Mouse (Mus musculus) midbrain, embryonic 16.5 days (tissue): ENCODE measurements around the gene Uhrf1bp1. TPM values are rescaled to one million over a fixed set of nuclear protein-coding genes. Genes with fewer than 3 reads are reported as not detected.

Source experiments
- ATAC-seq: fragments of 200-750 bp; cut with Nextera tagmentation; 2 replicates; pipeline ENCODE4 v1.8.0; 2017; ENCODE audit warnings: moderate TSS enrichment
- H3K27ac ChIP-seq: fragments of 300-500 bp; sonication (generic); 2 replicates; pipeline ENCODE4 v1.5.1; 2014; ENCODE audit warnings: mild to moderate bottlenecking, low read length, mixed read lengths
- H3K27me3 ChIP-seq: fragments of 300-500 bp; sonication (generic); 2 replicates; pipeline ENCODE4 v1.6.1; 2014; ENCODE audit warnings: low read depth, low read length, mixed read lengths; ENCODE audit not compliant: control insufficient read depth, insufficient read depth
- H3K36me3 ChIP-seq: fragments of 300-500 bp; sonication (generic); 2 replicates; pipeline ENCODE4 v1.6.1; 2014; ENCODE audit warnings: mild to moderate bottlenecking, low read length, moderate library complexity, mixed read lengths; ENCODE audit not compliant: control insufficient read depth, insufficient read depth
- H3K4me1 ChIP-seq: fragments of 300-500 bp; sonication (generic); 2 replicates; pipeline ENCODE4 v1.6.1; 2014; ENCODE audit warnings: mild to moderate bottlenecking, low read length, mixed read lengths; ENCODE audit not compliant: control insufficient read depth, insufficient read depth
- H3K4me2 ChIP-seq: fragments of 300-500 bp; sonication (generic); 2 replicates; pipeline ENCODE4 v1.6.1; 2014; ENCODE audit warnings: mild to moderate bottlenecking, low read length, mixed read lengths
- H3K4me3 ChIP-seq: fragments of 300-500 bp; sonication (generic); 2 replicates; pipeline ENCODE4 v1.5.1; 2014; ENCODE audit warnings: low read depth, mild to moderate bottlenecking, low read length, moderate library complexity, mixed read lengths
- H3K9ac ChIP-seq: fragments of 300-500 bp; sonication (generic); 2 replicates; pipeline ENCODE4 v1.6.1; 2014; ENCODE audit warnings: low read depth, low read length, mixed read lengths
- H3K9me3 ChIP-seq: fragments of 300-500 bp; sonication (generic); replicated peaks from 2 replicates; pipeline ENCODE4 v1.6.1; 2014; ENCODE audit warnings: mild to moderate bottlenecking, low read length, mixed read lengths; ENCODE audit not compliant: control insufficient read depth, poor library complexity, severe bottlenecking
- WGBS: fragments of 180-500 bp; shearing (Covaris S2); extraction: QIAGEN DNeasy Blood & Tissue Kit; methylation state at CpG from one replicate; pipeline ENCODE4 v1.1.7; 2014; 5-methylcytosine and 5-hydroxymethylcytosine counted together
- polyA plus RNA-seq: library from polyadenylated mRNA; unstranded; fragments of >200 nt; fragmentation: Nextera tagmentation; extraction: Ambion mirVana; gene quantifications from 2 replicates; pipeline ENCODE4 v1.2.1, GENCODE M21; 2015

Uhrf1bp1 gene
- polyA plus RNA-seq, 1 experiment from 2014 or later, result 6.0 TPM

DNA sequence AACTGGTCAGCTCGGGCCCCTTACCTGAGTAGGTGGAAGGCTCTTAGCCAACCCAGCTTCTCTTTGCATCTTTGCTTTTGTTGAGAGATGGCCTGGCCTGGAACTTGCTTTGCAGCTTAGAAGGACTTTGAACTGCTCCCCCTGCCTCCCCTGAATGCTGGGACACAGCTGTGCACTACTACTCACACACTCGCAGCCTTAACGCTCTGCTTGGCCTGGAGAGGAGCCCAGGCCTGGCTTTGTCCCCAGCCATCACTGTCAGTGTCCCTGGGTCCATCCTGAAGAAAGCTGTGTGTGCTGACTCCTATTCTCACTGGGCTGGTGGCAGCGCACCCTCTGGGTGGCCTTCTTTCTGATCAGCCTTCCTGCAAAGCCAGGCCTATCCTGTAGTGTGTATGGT is 64.4 kb downstream of the Uhrf1bp1 start:
- ATAC-seq, result no peak
- Histone ChIP-seq H3K9me3 (no peaks in the 10 kb centered on the region), H3K27me3 (no peaks in the 10 kb centered on the region), H3K4me3 (no peak overlapping the region), H3K36me3 (no peaks in the 10 kb centered on the region), H3K27ac (no peak overlapping the region), H3K9ac (no peak overlapping the region), H3K4me1 (peaks cover 6% of the 10 kb centered on the region), H3K4me2 (no peak overlapping the region)
- 85% methylated on average over 4 of the region's 4 CpGs for WGBS

DNA sequence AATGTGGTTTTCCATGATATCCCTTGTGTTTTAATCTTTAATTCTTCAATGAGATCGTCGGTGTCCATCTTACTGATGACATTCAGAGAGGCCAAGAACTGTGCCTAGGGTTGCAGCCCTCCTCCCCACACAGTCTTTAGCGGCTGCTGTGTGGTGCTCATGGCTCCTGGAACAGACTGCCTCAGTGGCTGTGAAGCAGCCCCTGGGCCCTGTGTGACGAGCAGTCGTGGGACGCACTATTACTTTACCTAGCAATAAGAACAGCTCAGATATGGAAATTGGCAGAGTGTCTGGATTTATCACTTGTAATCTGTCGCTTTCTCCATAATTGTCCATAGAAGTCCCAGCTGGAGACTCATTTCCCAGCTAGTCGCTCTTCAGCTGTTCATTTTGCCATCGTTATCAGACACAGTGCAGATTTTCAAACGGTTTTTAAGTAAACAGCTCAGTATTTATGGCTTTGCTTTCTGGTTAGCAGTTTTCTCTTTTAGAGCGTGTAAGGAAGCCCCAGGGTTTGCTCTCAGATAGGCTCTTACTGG is 66.0 kb downstream of the Uhrf1bp1 start:
- Histone ChIP-seq H3K4me1 (peaks cover 6% of the 10 kb centered on the region), H3K9me3 (no peaks in the 10 kb centered on the region), H3K4me3 (no peak overlapping the region), H3K27ac (no peak overlapping the region), H3K4me2 (no peak overlapping the region), H3K9ac (no peak overlapping the region), H3K27me3 (no peaks in the 10 kb centered on the region), H3K36me3 (no peaks in the 10 kb centered on the region)
- WGBS, result 68% methylated on average over 11 of the region's 11 CpGs
- no peak for ATAC-seq

DNA sequence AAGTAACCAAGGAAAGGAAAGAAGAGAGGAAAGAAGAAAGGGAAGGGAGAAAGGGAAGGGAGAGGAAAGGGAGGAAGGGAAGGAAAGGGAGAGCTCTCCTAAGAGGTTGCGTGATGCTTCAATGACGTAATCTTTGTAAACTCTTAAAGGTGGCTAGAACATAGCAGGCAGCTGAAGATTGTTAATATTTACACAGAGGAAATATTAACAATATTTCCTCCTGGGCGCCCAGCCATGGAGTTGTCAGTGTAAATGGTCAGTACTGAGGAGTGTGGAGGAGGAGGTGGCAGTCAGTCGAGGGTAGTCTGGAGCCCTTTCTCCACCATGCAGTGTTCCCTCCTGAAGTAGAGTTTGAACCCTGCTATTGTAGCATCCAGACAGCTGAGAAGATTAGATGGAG is 68.8 kb downstream of the Uhrf1bp1 start:
- H3K9me3 ChIP-seq, result no peaks in the 10 kb centered on the region
- H3K4me2 ChIP-seq, result no peak overlapping the region
- H3K4me3 ChIP-seq, result no peak overlapping the region
- no peak overlapping the region for H3K9ac ChIP-seq
- no peaks in the 10 kb centered on the region for H3K36me3 ChIP-seq
- ATAC-seq, result no peak
- WGBS, result 93% methylated on average over 4 of the region's 4 CpGs
- no peaks in the 10 kb centered on the region for H3K27me3 ChIP-seq
- no peak overlapping the region for H3K27ac ChIP-seq
- H3K4me1 ChIP-seq, result peaks cover 6% of the 10 kb centered on the region

DNA sequence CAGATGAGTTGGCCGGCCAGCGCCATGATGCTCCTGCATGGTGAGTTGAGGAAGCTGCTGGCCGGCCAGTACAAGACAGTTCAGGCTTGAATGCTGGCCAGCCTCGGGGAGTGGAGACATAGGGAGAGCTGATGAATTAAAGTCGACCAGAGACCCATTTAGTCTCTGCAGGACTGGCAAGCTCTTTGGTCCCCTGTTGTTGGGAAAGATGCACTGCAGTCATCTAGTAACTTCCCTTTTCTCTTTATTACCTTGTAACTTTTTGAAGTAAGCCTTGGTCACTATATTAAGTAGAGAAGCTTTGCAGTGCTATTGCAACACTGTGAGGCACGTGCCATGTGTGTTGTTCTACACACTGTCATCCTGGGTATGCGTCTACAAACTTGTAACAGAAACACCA is 69.3 kb downstream of the Uhrf1bp1 start:
- H3K36me3 ChIP-seq, result no peaks in the 10 kb centered on the region
- ATAC-seq, result no peak
- H3K27ac ChIP-seq, result no peak overlapping the region
- H3K4me3 ChIP-seq, result no peak overlapping the region
- H3K4me1 ChIP-seq, result peaks cover 6% of the 10 kb centered on the region
- H3K4me2 ChIP-seq, result no peak overlapping the region
- no peaks in the 10 kb centered on the region for H3K9me3 ChIP-seq
- no peak overlapping the region for H3K9ac ChIP-seq
- 85% methylated on average over 7 of the region's 7 CpGs for WGBS
- no peaks in the 10 kb centered on the region for H3K27me3 ChIP-seq

DNA sequence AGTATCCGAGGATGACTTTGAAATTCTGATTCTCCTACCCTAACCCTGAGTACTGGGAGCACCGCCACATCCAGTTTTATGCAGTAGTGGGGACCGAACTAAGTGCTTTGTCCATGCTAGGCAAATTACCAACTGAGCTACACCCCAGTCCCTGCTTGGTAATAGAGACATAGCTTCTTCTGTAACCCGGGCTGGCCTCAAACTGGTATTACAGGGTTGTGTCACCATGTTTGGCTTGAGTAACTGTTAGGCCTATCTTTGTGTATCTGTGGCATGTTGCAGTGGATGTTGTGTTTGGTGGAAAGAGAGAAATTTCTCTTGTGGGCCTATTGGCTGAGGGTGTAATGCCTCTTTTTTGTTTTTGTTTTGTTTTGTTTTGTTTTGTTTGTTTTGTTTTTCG is 74.0 kb downstream of the Uhrf1bp1 start:
- no peaks in the 10 kb centered on the region for H3K27me3 ChIP-seq
- no peaks in the 10 kb centered on the region for H3K4me1 ChIP-seq
- no peak overlapping the region for H3K27ac ChIP-seq
- 91% methylated on average over 5 of the region's 5 CpGs for WGBS
- H3K36me3 ChIP-seq, result no peaks in the 10 kb centered on the region
- ATAC-seq, result no peak
- H3K9me3 ChIP-seq, result no peaks in the 10 kb centered on the region
- no peak overlapping the region for H3K4me2 ChIP-seq
- no peak overlapping the region for H3K9ac ChIP-seq
- no peak overlapping the region for H3K4me3 ChIP-seq

DNA sequence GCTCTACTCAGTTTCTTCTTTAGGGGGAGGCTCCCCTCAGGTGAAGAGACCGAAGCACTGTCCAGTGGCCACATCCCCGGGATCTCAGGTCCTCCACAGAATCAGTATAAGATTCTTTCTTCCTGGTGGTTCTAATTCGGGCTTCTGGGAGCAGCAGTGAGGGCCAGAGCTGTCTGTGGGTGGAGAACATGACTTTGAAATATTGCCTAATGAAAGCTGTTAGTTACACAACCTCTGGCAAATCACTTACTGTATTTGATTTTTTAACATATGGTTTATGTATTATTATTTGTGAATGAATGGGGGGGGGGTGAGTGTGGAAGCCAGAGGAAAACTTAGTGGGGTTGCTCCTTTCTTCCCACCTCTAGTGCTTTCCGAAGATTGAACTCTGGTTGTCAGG is 75.6 kb downstream of the Uhrf1bp1 start:
- no peaks in the 10 kb centered on the region for H3K27me3 ChIP-seq
- no peak overlapping the region for H3K4me3 ChIP-seq
- no peak overlapping the region for H3K9ac ChIP-seq
- no peak overlapping the region for H3K4me2 ChIP-seq
- H3K9me3 ChIP-seq, result no peaks in the 10 kb centered on the region
- no peaks in the 10 kb centered on the region for H3K4me1 ChIP-seq
- 92% methylated on average over 4 of the region's 4 CpGs for WGBS
- no peak for ATAC-seq
- no peak overlapping the region for H3K27ac ChIP-seq
- H3K36me3 ChIP-seq, result no peaks in the 10 kb centered on the region

DNA sequence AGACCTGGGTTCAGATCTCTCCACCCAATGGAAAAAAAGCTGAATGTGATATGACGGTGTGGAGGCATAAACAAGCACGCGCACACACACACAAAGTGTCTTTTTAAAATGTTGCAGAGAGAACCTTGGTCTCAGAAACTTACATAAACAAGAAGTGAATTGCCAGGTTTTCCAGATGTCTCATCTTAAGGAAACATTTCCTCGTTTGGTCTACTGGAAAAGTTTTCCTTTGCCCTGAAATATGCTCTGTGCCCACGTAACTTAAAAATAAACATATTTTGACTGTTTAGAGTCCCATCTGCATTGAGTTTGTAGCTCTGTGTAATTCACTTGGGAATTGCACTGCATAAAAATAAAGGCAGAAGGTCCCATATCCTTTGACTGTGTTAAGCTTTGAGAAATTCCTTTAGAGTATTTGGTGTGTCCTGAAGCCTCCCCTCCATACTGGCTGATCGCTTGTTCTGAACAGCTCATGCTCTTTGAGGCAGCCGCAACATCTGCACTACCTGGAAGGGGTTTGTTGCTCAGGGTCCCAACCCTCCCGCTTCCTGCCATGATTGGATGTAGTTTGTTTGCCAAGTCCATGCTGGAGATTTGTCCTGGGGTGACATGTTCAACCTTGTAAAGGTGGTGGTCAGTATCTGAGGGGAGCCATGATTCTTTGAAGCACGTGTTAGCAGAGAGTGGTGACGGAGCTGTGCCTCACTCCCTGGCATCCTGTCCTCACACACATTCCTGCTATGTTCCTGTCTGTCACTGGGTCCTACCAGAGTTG is 78.1 kb downstream of the Uhrf1bp1 start:
- no peak overlapping the region for H3K9ac ChIP-seq
- ATAC-seq, result no peak
- 93% methylated on average over 10 of the region's 10 CpGs for WGBS
- no peak overlapping the region for H3K27ac ChIP-seq
- H3K4me1 ChIP-seq, result no peaks in the 10 kb centered on the region; the same call in none of the 2 replicates
- H3K36me3 ChIP-seq, result no peaks in the 10 kb centered on the region
- no peaks in the 10 kb centered on the region for H3K27me3 ChIP-seq
- H3K9me3 ChIP-seq, result no peaks in the 10 kb centered on the region
- H3K4me2 ChIP-seq, result no peak overlapping the region
- no peak overlapping the region for H3K4me3 ChIP-seq

DNA sequence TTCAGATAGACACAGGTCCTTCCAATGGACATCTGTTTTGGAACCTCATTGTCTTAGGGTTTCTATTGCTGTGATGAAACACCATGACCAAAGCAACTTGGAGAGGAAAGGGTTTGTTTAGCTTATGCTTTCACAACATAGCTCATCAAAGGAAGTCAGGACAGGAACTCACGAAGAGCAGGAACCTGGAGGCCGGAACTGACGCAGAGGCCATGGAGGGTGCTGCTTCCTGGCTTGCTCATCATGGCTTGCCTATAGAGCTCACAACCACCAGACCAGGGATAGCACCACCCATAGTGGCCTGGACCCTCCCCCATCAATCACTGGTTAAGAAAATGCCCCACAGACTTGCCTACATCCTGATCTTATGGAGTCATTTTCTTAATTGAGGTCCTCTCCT is 78.8 kb downstream of the Uhrf1bp1 start:
- Histone ChIP-seq H3K4me2 (no peak overlapping the region), H3K9me3 (no peaks in the 10 kb centered on the region), H3K9ac (no peak overlapping the region), H3K4me3 (no peak overlapping the region), H3K36me3 (no peaks in the 10 kb centered on the region), H3K4me1 (no peaks in the 10 kb centered on the region; the same call in none of the 2 replicates), H3K27me3 (no peaks in the 10 kb centered on the region), H3K27ac (no peak overlapping the region)
- 95% methylated on average over 3 of the region's 3 CpGs for WGBS
- ATAC-seq, result no peak

DNA sequence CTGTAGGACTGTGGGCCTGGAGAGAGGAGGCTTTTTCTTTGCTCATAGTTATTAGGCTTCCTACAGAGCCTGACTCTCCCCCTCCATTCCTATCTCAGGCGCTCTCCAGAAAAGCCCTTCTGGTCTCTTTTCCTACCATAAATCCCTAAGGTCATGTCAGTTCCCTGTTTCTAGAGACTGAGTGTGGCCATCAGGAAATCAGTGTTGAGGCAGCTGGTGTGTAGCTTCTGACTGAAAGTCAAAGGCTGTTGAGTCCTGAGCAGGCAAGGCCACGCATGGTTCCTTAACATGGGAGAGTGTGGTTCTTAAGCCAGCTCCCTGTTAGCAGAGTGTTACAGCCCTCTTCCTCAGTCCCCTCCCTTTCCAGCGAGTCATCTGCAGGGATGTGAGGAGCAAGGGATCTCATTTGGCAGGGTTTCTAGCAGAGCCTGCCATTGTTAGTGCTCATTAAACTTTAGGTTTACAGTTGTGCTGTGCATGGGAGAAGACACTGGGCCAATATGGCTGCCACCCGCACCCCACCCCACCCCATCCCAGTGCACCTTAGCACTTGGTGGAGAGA is 80.9 kb downstream of the Uhrf1bp1 start:
- no peak overlapping the region for H3K4me2 ChIP-seq
- 85% methylated on average over 3 of the region's 4 CpGs for WGBS
- no peaks in the 10 kb centered on the region for H3K9me3 ChIP-seq
- H3K27ac ChIP-seq, result no peak overlapping the region
- H3K9ac ChIP-seq, result no peak overlapping the region
- no peak overlapping the region for H3K4me3 ChIP-seq
- ATAC-seq, result no peak
- no peaks in the 10 kb centered on the region for H3K36me3 ChIP-seq
- H3K4me1 ChIP-seq, result peaks cover 3% of the 10 kb centered on the region
- no peaks in the 10 kb centered on the region for H3K27me3 ChIP-seq
